Mouse (Mus musculus) cerebellum, adult 18-20 months (tissue): Measurements from ENCODE around the gene Myzap.

Experiments
- DNase-seq, 2 experiments: peaks; one replicate each; pipeline ENCODE4 v3.0.0; 2021

Myzap gene

DNA sequence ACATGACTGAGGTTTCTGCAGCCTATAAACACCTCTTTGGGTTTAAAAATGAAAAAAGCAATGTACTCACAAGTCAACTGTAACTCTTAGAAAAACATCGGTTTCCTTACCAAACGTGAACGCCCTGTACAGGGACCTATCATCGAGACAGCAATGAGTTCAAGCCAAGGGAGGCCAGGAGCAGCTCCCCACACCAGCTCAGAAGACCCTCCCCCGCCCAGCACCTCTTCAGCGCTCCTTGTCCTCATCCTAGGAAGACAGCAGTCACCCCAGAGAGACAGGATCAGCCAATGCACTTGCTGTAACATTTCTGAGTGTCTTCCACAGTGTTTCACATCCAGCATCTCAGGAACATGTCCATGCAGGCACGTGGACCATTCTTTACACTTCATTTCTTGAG lies 113.6 kb downstream of the Myzap start:
- no peak for DNase-seq

DNA sequence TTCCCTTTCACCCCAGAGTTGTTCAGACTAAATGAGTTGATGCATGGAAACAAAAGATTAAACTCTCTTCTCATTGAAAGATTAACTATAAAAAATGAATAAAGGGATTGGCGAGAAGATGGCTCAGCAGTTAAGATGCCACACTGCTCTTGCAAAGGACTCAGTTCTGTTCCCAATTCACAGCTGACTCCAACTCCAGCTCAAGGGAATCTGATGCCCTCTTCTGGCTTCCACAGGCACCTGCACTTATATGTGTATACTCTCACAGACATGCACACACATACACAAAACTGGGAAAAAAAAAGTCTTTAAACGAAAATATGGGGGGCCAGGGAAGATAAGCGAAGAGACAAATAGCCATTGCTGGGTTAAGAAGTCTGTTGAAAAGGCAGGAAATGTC lies 115.6 kb downstream of the Myzap start:
- DNase-seq, result no peak

DNA sequence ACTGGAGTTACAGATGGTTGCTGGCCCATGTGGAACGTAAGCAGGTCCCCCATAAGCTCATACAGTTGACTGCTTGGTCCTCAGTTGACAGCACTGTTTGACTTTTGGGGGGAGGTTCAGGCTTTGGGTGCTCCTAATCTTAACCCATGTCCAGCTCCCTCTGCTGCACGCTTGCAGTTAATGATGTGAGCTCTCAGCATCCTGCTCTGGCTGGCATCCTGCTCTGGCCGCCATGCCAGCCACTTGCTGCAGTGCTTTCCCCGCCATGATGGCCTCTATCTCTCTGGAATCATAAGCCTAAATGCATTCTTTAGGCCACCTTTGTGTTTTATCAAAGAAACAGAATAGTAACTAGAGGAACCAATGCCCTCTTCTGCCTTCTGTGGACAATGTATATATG lies 116.6 kb downstream of the Myzap start:
- no peak for DNase-seq

DNA sequence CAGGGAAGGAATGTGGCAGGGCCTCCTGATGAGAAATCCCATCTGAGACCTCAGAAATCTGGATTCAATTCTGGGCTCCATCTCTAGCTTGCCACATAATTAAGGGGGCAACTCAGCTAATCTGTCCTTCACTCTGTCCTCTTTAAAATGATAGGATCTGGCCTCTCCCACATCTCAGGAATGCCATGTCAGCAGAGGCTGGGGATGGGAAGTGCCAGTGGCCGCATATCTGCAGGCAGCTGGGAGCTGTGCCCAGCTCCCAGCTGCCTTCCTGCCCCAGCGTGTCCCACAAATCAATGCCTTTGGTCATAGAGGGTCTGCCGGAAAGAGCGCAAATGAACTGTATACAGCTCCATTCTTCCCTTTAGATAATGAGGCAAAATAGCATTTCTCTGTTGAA lies 124.7 kb downstream of the Myzap start:
- DNase-seq, result no peak

DNA sequence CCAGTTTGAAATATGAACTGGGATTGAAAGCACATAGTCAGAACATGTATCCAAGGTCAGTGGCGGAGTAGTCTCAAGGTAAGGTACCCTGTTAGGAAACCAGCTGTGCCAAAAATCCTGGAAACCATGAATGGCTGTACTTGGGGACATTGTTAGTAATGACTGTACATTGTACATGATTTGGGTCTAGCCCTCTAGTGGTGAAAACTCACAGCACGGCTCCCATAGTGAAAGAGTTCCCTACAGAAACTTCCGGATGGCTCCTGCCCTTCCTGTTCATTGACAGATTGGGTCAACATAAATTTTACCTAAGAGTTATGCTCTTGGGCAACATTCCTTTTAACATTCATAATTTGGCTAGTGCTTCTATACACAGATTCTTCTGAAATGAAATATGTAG lies 126.0 kb downstream of the Myzap start:
- no peak for DNase-seq

DNA sequence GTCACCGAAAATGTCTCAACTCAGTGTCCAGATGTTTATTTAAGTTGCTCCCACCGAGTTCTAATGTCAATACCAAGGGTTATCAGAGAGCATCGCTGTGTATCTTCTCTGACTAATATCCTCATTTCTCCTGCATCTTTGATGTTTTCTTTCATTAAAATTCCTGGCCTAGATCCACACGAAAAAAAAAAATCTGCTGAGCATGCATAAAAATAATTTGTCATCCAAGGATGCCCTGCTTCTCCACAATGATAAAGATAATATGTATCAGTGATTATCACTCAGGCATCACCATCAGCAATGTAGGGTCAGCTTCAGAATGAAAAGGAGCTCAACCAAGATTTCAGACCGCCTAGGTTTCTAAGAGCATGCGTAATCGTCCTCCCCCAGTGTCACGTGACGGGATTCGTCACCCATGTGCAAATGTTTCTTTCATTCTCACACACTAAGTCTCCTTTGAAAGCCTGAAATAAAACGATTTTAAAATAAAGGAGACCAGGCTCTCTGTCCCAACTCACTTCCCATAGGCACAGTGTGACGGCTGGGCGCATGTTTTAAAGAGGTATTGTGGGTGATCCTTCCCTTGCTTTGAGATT lies 129.0 kb downstream of the Myzap start:
- no peak for DNase-seq

DNA sequence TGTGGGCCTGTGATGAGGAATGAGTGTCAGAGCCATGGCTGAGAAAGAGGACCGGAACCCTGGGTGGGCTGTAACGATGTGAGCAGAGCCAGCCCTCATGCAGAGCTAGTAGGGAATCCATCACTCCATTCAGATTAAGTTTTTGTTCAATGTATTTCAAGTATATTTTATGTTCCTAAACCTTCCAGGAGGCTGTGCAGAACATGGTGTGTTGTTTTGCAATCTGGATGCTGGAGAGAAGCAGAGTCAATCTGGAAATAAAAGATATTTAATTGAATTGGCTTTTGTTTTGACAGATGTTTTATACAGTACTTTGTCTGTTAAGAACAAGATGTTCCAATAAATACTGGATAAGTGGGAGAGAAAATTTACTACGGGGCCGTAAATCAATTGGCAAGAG lies 135.4 kb downstream of the Myzap start:
- DNase-seq, result no peak
